In the genomic region with DNA sequence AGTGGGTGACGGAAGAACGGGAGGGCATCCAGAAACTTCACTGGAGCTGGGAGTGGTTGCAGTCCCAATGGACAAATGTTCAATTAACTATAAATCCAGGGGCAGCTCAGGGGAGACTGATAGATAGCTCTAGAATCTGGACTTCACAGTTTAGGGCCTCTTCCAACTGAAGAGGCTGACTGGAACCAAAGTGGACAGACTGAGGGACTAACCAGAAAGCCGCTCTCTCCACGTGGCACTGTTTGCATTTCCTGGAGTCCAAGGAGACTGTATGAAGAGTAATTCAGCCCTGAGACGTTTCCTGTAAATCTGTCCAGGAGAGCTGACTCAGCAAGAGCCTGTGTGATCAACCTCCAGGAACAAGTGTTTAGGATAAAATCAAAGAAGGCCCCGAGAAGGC, we compare ENCODE assay signal across 37 mouse cellular contexts. TPM values are rescaled to one million over a fixed set of nuclear protein-coding genes. Genes with fewer than 3 reads are reported as not detected.
DNase-seq lines count a peak whose midpoint lies in the region; ATAC-seq and TF ChIP-seq lines count a peak whose summit lies in the region.
"Had no signal": no experiment of that assay in that cellular context is flagged by ENCODE, and none has a peak within 500 bp of the region (broad histone marks: within the 10 kb centered on the region; RNA-seq: fewer than 3 reads in every experiment).

No protein-coding gene starts in this region.

- H3K36me3 ChIP-seq in heart, embryonic 14.5 days (ENCODE audit: control insufficient read depth, insufficient read depth, low read length) = no peaks in the 10 kb centered on the region
- no peaks in the 10 kb centered on the region for H3K36me3 ChIP-seq in midbrain, embryonic 11.5 days (ENCODE audit: control insufficient read depth, insufficient read depth, low read length)
- H3K36me3 ChIP-seq in midbrain, embryonic 14.5 days (ENCODE audit: control insufficient read depth, insufficient read depth, low read length) = no peaks in the 10 kb centered on the region
- H3K36me3 ChIP-seq in intestine, postnatal 0 days (ENCODE audit: control insufficient read depth, insufficient read depth) = no peaks in the 10 kb centered on the region
- H3K36me3 ChIP-seq: embryonic facial prominence, embryonic 12.5 days; hindbrain, embryonic 13.5 days; limb, embryonic 10.5 days; limb, embryonic 15.5 days; liver, embryonic 13.5 days; midbrain, embryonic 12.5 days had no signal

- no peak for ATAC-seq in heart, embryonic 14.5 days (ENCODE audit: insufficient number of reproducible peaks, insufficient read depth, low FRiP score, low read depth)
- ATAC-seq in midbrain, embryonic 11.5 days (ENCODE audit: low FRiP score) = no peak
- ATAC-seq in midbrain, embryonic 14.5 days (ENCODE audit: low FRiP score, low TSS enrichment) = no peak
- no peak for ATAC-seq in intestine, postnatal 0 days
- ATAC-seq: forebrain, embryonic 14.5 days; intestine, embryonic 16.5 days had no signal

- no peak overlapping the region for H3K9ac ChIP-seq in heart, embryonic 14.5 days (ENCODE audit: low read length)
- H3K9ac ChIP-seq in midbrain, embryonic 11.5 days (ENCODE audit: low read length) = no peak overlapping the region
- no peak overlapping the region for H3K9ac ChIP-seq in midbrain, embryonic 14.5 days (replicated peaks; ENCODE audit: low read length)
- no peak overlapping the region for H3K9ac ChIP-seq in intestine, postnatal 0 days (ENCODE audit: low read depth, low read length)
- H3K9ac ChIP-seq: embryonic facial prominence, embryonic 12.5 days; hindbrain, embryonic 13.5 days; limb, embryonic 15.5 days; liver, embryonic 13.5 days; midbrain, embryonic 12.5 days had no signal

- no peaks in the 10 kb centered on the region for H3K9me3 ChIP-seq in heart, embryonic 14.5 days (ENCODE audit: control insufficient read depth, low read length)
- H3K9me3 ChIP-seq in midbrain, embryonic 11.5 days (ENCODE audit: control insufficient read depth, low read length) = no peaks in the 10 kb centered on the region
- no peaks in the 10 kb centered on the region for H3K9me3 ChIP-seq in midbrain, embryonic 14.5 days (ENCODE audit: control insufficient read depth, low read length)
- no peaks in the 10 kb centered on the region for H3K9me3 ChIP-seq in intestine, postnatal 0 days (ENCODE audit: control insufficient read depth)
- H3K9me3 ChIP-seq: embryonic facial prominence, embryonic 12.5 days; hindbrain, embryonic 13.5 days; limb, embryonic 10.5 days; limb, embryonic 15.5 days; liver, embryonic 13.5 days; midbrain, embryonic 12.5 days had no signal

- intact Hi-C loops in heart, postnatal 25 days (cut with DNase I) = no loop called here
- intact Hi-C loops in heart, postnatal 10 days (cut with DNase I) = no loop called here

- H3K4me1 ChIP-seq in heart, embryonic 14.5 days (ENCODE audit: control insufficient read depth in 2 of 2, insufficient read depth in 2 of 2, low read length in 2 of 2) = peaks cover 15 to 19% of the 10 kb centered on the region in 2 experiments
- H3K4me1 ChIP-seq in midbrain, embryonic 11.5 days (ENCODE audit: control insufficient read depth, insufficient read depth, low read length) = no peaks in the 10 kb centered on the region
- peaks cover 3% of the 10 kb centered on the region; the same call in 1 of the 2 replicates for H3K4me1 ChIP-seq in midbrain, embryonic 14.5 days (ENCODE audit: control insufficient read depth, insufficient read depth, low read length)
- no peaks in the 10 kb centered on the region for H3K4me1 ChIP-seq in intestine, postnatal 0 days (replicated peaks; ENCODE audit: control insufficient read depth, insufficient read depth, low read length)
- H3K4me1 ChIP-seq: liver, embryonic 13.5 days had no signal

- H3K27ac ChIP-seq in heart, embryonic 14.5 days (replicated peaks in 1 of 2; ENCODE audit: control insufficient read depth in 1 of 2, insufficient read depth in 1 of 2, low read depth in 2 of 2, low read length in 2 of 2) = peak overlapping the region; percentile 53 to 92
- no peak overlapping the region for H3K27ac ChIP-seq in midbrain, embryonic 11.5 days (ENCODE audit: low read depth, low read length)
- no peak overlapping the region for H3K27ac ChIP-seq in midbrain, embryonic 14.5 days (replicated peaks; ENCODE audit: low read depth, low read length)
- H3K27ac ChIP-seq in intestine, postnatal 0 days (ENCODE audit: low read depth, low read length) = no peak overlapping the region
- H3K27ac ChIP-seq: embryonic facial prominence, embryonic 12.5 days; hindbrain, embryonic 13.5 days; limb, embryonic 15.5 days; liver, embryonic 13.5 days; midbrain, embryonic 12.5 days had no signal

- 48% methylated on average over 6 of the region's 6 CpGs for WGBS in heart, embryonic 14.5 days
- WGBS in midbrain, embryonic 11.5 days = 69% methylated on average over 6 of the region's 6 CpGs
- 82% methylated on average over 6 of the region's 6 CpGs for WGBS in midbrain, embryonic 14.5 days
- 36% methylated on average over 6 of the region's 6 CpGs for WGBS in intestine, postnatal 0 days

- no peak for TF ChIP-seq CTCF in intestine, postnatal 0 days (IDR thresholded peaks at IDR 0.05; ENCODE audit: low read depth)

- H3K4me2 ChIP-seq in heart, embryonic 14.5 days (ENCODE audit: low read length) = no peak overlapping the region
- no peak overlapping the region for H3K4me2 ChIP-seq in midbrain, embryonic 11.5 days
- no peak overlapping the region for H3K4me2 ChIP-seq in midbrain, embryonic 14.5 days (ENCODE audit: low read length)
- no peak overlapping the region for H3K4me2 ChIP-seq in intestine, postnatal 0 days (replicated peaks; ENCODE audit: low read depth)
- H3K4me2 ChIP-seq: embryonic facial prominence, embryonic 12.5 days; hindbrain, embryonic 13.5 days; limb, embryonic 15.5 days; liver, embryonic 13.5 days; midbrain, embryonic 12.5 days had no signal

- peak; percentile 52 for DNase-seq in heart, adult 11 months
- DNase-seq in heart, postnatal 25 days (ENCODE audit: low spot score) = no peak
- no peak for DNase-seq in heart, postnatal 10 days
- DNase-seq in midbrain, embryonic 11.5 days (ENCODE audit: low spot score, missing footprints) = peak; percentile 75
- DNase-seq in midbrain, embryonic 14.5 days = no peak
- DNase-seq: adrenal gland, postnatal 25 days; cerebellum, adult 11-12 months; cerebellum, adult 9-11 months; embryo, embryonic 11 days; gastrocnemius, postnatal 36 days; heart, postnatal 4 days; kidney, adult 9 months; kidney, postnatal 10 days; layer of hippocampus, postnatal 36 days; liver, embryonic 13.5 days; lung, adult 18-20 months; lung, postnatal 36 days; retina, postnatal 1 day; right cerebral cortex, postnatal 14 days; thymus, postnatal 14 days had no signal

- H3K27me3 ChIP-seq in heart, embryonic 14.5 days (ENCODE audit: control insufficient read depth, insufficient read depth, low read length) = no peaks in the 10 kb centered on the region
- H3K27me3 ChIP-seq in midbrain, embryonic 11.5 days (ENCODE audit: control insufficient read depth, insufficient read depth, low read length) = no peaks in the 10 kb centered on the region
- no peaks in the 10 kb centered on the region for H3K27me3 ChIP-seq in midbrain, embryonic 14.5 days (ENCODE audit: control insufficient read depth, insufficient read depth, low read length)
- H3K27me3 ChIP-seq in intestine, postnatal 0 days (replicated peaks; ENCODE audit: control insufficient read depth, insufficient read depth, low read length) = no peaks in the 10 kb centered on the region
- H3K27me3 ChIP-seq: embryonic facial prominence, embryonic 12.5 days; hindbrain, embryonic 13.5 days; limb, embryonic 15.5 days; liver, embryonic 13.5 days; midbrain, embryonic 12.5 days had no signal

- no peak overlapping the region for H3K4me3 ChIP-seq in heart, embryonic 14.5 days (ENCODE audit: control insufficient read depth in 1 of 2, insufficient read depth in 1 of 2, low read depth in 1 of 2, low read length in 2 of 2)
- no peak overlapping the region for H3K4me3 ChIP-seq in midbrain, embryonic 11.5 days (ENCODE audit: low read depth, low read length)
- no peak overlapping the region for H3K4me3 ChIP-seq in midbrain, embryonic 14.5 days (replicated peaks; ENCODE audit: low read depth, low read length)
- no peak overlapping the region for H3K4me3 ChIP-seq in intestine, postnatal 0 days (ENCODE audit: low read depth, low read length)
- H3K4me3 ChIP-seq: embryonic facial prominence, embryonic 12.5 days; hindbrain, embryonic 13.5 days; limb, embryonic 10.5 days; limb, embryonic 15.5 days; liver, embryonic 13.5 days; midbrain, embryonic 12.5 days had no signal

RNA-seq across cellular contexts. Expression of gene Apobec4, which starts 46.4 kb away (rescaled TPM):
- not detected for total RNA-seq in heart, postnatal 25 days (2021)
- not detected in 2 replicates for polyA plus RNA-seq in heart, embryonic 14.5 days (2014; fragmentation: Nextera tagmentation; extraction: Ambion mirVana)
- not detected for total RNA-seq in heart, postnatal 10 days (2021)
- polyA plus RNA-seq in midbrain, embryonic 11.5 days (2014; fragmentation: Nextera tagmentation; extraction: Ambion mirVana) = not detected in 2 replicates
- not detected in 2 replicates for polyA plus RNA-seq in midbrain, embryonic 14.5 days (2014; fragmentation: Nextera tagmentation; extraction: Ambion mirVana)
- polyA plus RNA-seq in intestine, postnatal 0 days (2015; fragmentation: Nextera tagmentation; extraction: Ambion mirVana) = not detected in 2 replicates
- total RNA-seq: adrenal gland, adult 18-20 months; adrenal gland, postnatal 25 days; gastrocnemius, postnatal 36 days; heart, postnatal 4 days; layer of hippocampus, postnatal 36 days; left cerebral cortex, postnatal 10 days; megakaryocyte, adult 5-6 weeks; MEL had no signal
- polyA plus RNA-seq: embryonic facial prominence, embryonic 12.5 days; hindbrain, embryonic 13.5 days; intestine, embryonic 16.5 days; large intestine, adult 2 months; limb, embryonic 10.5 days; limb, embryonic 15.5 days; liver, embryonic 13.5 days; midbrain, embryonic 12.5 days; small intestine, adult 2 months; stomach, embryonic 14.5 days; urinary bladder, adult 2 months had no signal

Comparison
In these comparisons a context has a peak if more than half of its experiments do, and no peak if none do; other contexts are left out.
1. DNase-seq: peak in heart, adult 11 months (single experiment) and midbrain, embryonic 11.5 days (single experiment); none in heart, postnatal 25 days (single experiment), heart, postnatal 10 days (0 of 2) and midbrain, embryonic 14.5 days (single experiment).
2. H3K27ac ChIP-seq: peak in heart, embryonic 14.5 days (2 of 2); none in midbrain, embryonic 11.5 days (single experiment), midbrain, embryonic 14.5 days (single experiment) and intestine, postnatal 0 days (single experiment).